In genomic region chr11:88186078-88186946, GRCm38 (mm10) we compare ENCODE assay signal across 9 mouse cellular contexts. TPM values are rescaled to one million over a fixed set of nuclear protein-coding genes. Genes with fewer than 3 reads are reported as not detected.
DNase-seq lines count a peak whose midpoint lies in the region; ATAC-seq lines count a peak whose summit lies in the region.
"Had no signal": no experiment of that assay in that cellular context is flagged by ENCODE, and none has a peak within 500 bp of the region (broad histone marks: within the 10 kb centered on the region; RNA-seq: fewer than 3 reads in every experiment).

No protein-coding gene starts in this region.

- H3K27ac ChIP-seq in hindbrain, embryonic 13.5 days: peak overlapping the region; percentile 79; the same call in 1 of the 2 replicates
- H3K27ac ChIP-seq in limb, embryonic 13.5 days: peak overlapping the region; percentile 83

- 82% methylated on average over 14 of the region's 14 CpGs for WGBS in hindbrain, embryonic 13.5 days
- 74% methylated on average over 14 of the region's 14 CpGs for WGBS in limb, embryonic 13.5 days

- ATAC-seq in hindbrain, embryonic 13.5 days (ENCODE audit: low FRiP score): no peak
- ATAC-seq in limb, embryonic 13.5 days (ENCODE audit: low FRiP score, low read depth): no peak

- H3K9me3 ChIP-seq in hindbrain, embryonic 13.5 days: no peaks in the 10 kb centered on the region
- H3K9me3 ChIP-seq in limb, embryonic 13.5 days: no peaks in the 10 kb centered on the region
- H3K9me3 ChIP-seq: G1E had no signal

- H3K4me3 ChIP-seq in hindbrain, embryonic 13.5 days: no peak overlapping the region
- no peak overlapping the region for H3K4me3 ChIP-seq in limb, embryonic 13.5 days

- H3K4me2 ChIP-seq in hindbrain, embryonic 13.5 days: no peak overlapping the region
- peak overlapping the region; percentile 54; the same call in 1 of the 2 replicates for H3K4me2 ChIP-seq in limb, embryonic 13.5 days (replicated peaks)

- H3K36me3 ChIP-seq in hindbrain, embryonic 13.5 days: peaks cover 26% of the 10 kb centered on the region
- peaks cover 30% of the 10 kb centered on the region for H3K36me3 ChIP-seq in limb, embryonic 13.5 days

- peaks cover 18% of the 10 kb centered on the region for H3K27me3 ChIP-seq in hindbrain, embryonic 13.5 days
- H3K27me3 ChIP-seq in limb, embryonic 13.5 days: peaks cover 9% of the 10 kb centered on the region

- DNase-seq in kidney, adult 9 months: peak; percentile 71
- no peak for DNase-seq in kidney, postnatal 10 days
- peak; percentile 75 for DNase-seq in retina, postnatal 7 days (ENCODE audit: low read depth, low spot score)
- DNase-seq in thymus, postnatal 4 days: no peak
- no peak for DNase-seq in left cerebral cortex, adult 11 months (ENCODE audit: low spot score)
- no peak for DNase-seq in frontal cortex, postnatal 14 days (ENCODE audit: low spot score in 2 of 2)

- H3K9ac ChIP-seq in hindbrain, embryonic 13.5 days: peak overlapping the region; percentile 21
- H3K9ac ChIP-seq in limb, embryonic 13.5 days: no peak overlapping the region

- peaks cover 33% of the 10 kb centered on the region for H3K4me1 ChIP-seq in hindbrain, embryonic 13.5 days (replicated peaks)
- H3K4me1 ChIP-seq in limb, embryonic 13.5 days: peaks cover 44% of the 10 kb centered on the region

RNA-seq across cellular contexts. Expression of gene Mrps23, which starts 17.9 kb away (rescaled TPM):
- polyA plus RNA-seq in hindbrain, embryonic 13.5 days (2015; fragmentation: Nextera tagmentation; extraction: Ambion mirVana): 71.1 TPM in 2 replicates
- polyA plus RNA-seq in limb, embryonic 13.5 days (2015; fragmentation: Nextera tagmentation; extraction: Ambion mirVana): 54.8 and 55.5 TPM in 2 replicates

Comparison
In these comparisons a context has a peak if more than half of its experiments do, and no peak if none do; other contexts are left out.
1. DNase-seq: peak in kidney, adult 9 months (single experiment) and retina, postnatal 7 days (single experiment); none in kidney, postnatal 10 days (single experiment), thymus, postnatal 4 days (single experiment), left cerebral cortex, adult 11 months (single experiment) and frontal cortex, postnatal 14 days (0 of 2).